8 mouse cellular contexts compared by ENCODE assay signal in the genomic region with DNA sequence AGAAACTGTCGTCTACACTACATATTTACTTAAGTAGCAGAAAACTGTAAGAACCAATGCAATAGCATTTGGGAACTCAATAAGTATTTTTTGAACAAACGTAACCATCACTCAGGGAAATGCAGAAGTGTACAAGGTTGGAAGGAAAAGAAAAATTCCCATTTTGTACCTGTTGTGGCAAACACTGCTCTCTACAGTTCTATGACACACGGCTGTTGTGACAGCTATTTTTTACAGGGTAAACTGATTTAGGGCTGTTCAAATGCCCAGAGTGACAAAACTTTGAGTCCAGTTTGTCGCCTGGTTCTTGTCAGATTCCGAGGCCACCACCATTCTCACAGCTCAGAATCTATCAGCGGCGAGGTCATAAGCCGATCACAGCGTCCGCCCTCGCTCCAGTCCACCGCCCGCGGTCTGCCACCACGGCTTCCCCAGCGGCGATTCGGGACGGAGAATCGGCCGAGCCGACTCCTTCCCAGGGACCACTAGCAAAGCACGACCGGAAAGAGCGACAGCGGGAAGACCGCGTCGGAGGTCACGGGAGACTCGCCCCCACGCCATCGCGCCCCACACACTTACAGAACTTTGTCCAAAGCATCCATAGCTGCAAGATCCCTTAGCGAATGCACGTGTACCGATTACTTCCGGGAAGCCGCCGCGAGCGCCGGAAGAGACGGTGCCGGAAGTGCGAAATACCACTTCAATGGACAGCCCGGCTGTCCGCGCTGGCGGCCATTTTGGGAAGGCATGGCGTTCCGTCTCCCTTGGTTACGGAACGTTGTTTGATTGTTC. TPM values are rescaled to one million over a fixed set of nuclear protein-coding genes. Genes with fewer than 3 reads are reported as not detected.
DNase-seq lines count a peak whose midpoint lies in the region; ATAC-seq and TF ChIP-seq lines count a peak whose summit lies in the region.

A gene (minus strand): TSS at position 663 of the 792 bp plus-strand sequence.

- H3K9me3 ChIP-seq in embryonic facial prominence, embryonic 15.5 days (replicated peaks), result no peaks in the 10 kb centered on the region
- no peaks in the 10 kb centered on the region for H3K9me3 ChIP-seq in kidney, embryonic 14.5 days (ENCODE audit: control insufficient read depth, low read length)

- H3K36me3 ChIP-seq in embryonic facial prominence, embryonic 15.5 days, result peaks cover 49% of the 10 kb centered on the region
- H3K36me3 ChIP-seq in kidney, embryonic 14.5 days (ENCODE audit: control insufficient read depth, insufficient read depth, low read length), result peaks cover 61% of the 10 kb centered on the region
- peaks cover 21% of the 10 kb centered on the region for H3K36me3 ChIP-seq in liver, adult 2 months (ENCODE audit: control insufficient read depth, insufficient read depth, low read length)
- peaks cover 26% of the 10 kb centered on the region for H3K36me3 ChIP-seq in myocyte (ENCODE audit: control insufficient read depth, insufficient read depth)
- peaks cover 9% of the 10 kb centered on the region for H3K36me3 ChIP-seq in splenic B cell, adult 2 months (ENCODE audit: control insufficient read depth, insufficient read depth, low read length, poor library complexity, severe bottlenecking)

- under 1% methylated on average over 54 of the region's 54 CpGs for WGBS in bone marrow, adult 2 months
- under 1% methylated on average over 54 of the region's 54 CpGs for WGBS in embryonic facial prominence, embryonic 15.5 days
- under 1% methylated on average over 54 of the region's 54 CpGs for WGBS in kidney, embryonic 14.5 days
- WGBS in liver, adult 2 months, result under 1% methylated on average over 54 of the region's 54 CpGs

- peak; percentile 85 for ATAC-seq in embryonic facial prominence, embryonic 15.5 days (ENCODE audit: insufficient number of reproducible peaks, low FRiP score, low TSS enrichment, low read depth)
- peak; percentile 93 for ATAC-seq in kidney, embryonic 14.5 days (ENCODE audit: low FRiP score, low TSS enrichment)

- H3K4me2 ChIP-seq in embryonic facial prominence, embryonic 15.5 days (replicated peaks), result peak within 1 kb of the TSS; percentile 56
- peak within 1 kb of the TSS; percentile 65 for H3K4me2 ChIP-seq in kidney, embryonic 14.5 days (replicated peaks; ENCODE audit: low read depth, low read length)
- H3K4me2 ChIP-seq in myocyte (ENCODE audit: low read depth), result peak within 1 kb of the TSS; percentile 94

- no peaks in the 10 kb centered on the region for H3K27me3 ChIP-seq in embryonic facial prominence, embryonic 15.5 days
- H3K27me3 ChIP-seq in kidney, embryonic 14.5 days (ENCODE audit: control insufficient read depth, insufficient read depth, low read length), result no peaks in the 10 kb centered on the region
- H3K27me3 ChIP-seq in liver, adult 2 months (ENCODE audit: control insufficient read depth, insufficient read depth, low read length), result no peaks in the 10 kb centered on the region
- H3K27me3 ChIP-seq in myocyte (ENCODE audit: control insufficient read depth, insufficient read depth, insufficient read length), result no peaks in the 10 kb centered on the region
- no peaks in the 10 kb centered on the region for H3K27me3 ChIP-seq in splenic B cell, adult 2 months (ENCODE audit: control insufficient read depth, insufficient read depth, low read length, poor library complexity, severe bottlenecking)

- no peaks in the 10 kb centered on the region for H3K79me2 ChIP-seq in liver, adult 2 months (ENCODE audit: control insufficient read depth, insufficient read depth, low read length)
- H3K79me2 ChIP-seq in myocyte (ENCODE audit: control insufficient read depth, insufficient read depth), result peaks cover 39% of the 10 kb centered on the region

- H3K27ac ChIP-seq in bone marrow, adult 2 months (ENCODE audit: control insufficient read depth, insufficient read depth, low read depth, low read length, poor library complexity), result peak within 1 kb of the TSS; percentile 29
- H3K27ac ChIP-seq in embryonic facial prominence, embryonic 15.5 days (replicated peaks), result peak within 1 kb of the TSS; percentile 51; the same call in 1 of the 2 replicates
- peak within 1 kb of the TSS; percentile 52; the same call in 1 of the 2 replicates for H3K27ac ChIP-seq in kidney, embryonic 14.5 days (ENCODE audit: low read depth, low read length)
- 0 out of 2 replicates have a peak within 1 kb of the TSS, but pooled peaks have one; percentile 1 for H3K27ac ChIP-seq in liver, adult 2 months (replicated peaks; ENCODE audit: insufficient read depth, low read depth, low read length)

- peak; percentile 81 to 83 for DNase-seq in B cell, adult 2 months
- peak; percentile 75 to 77 for DNase-seq in heart, adult 9 months (ENCODE audit: low spot score in 2 of 2)
- DNase-seq in liver, adult 2 months (ENCODE audit: extremely low read depth, low read depth, low spot score), result peak; percentile 80
- DNase-seq in splenic B cell, adult 2 months (ENCODE audit: low read depth, low spot score), result peak; percentile 88

- peak within 1 kb of the TSS; percentile 54 for H3K9ac ChIP-seq in embryonic facial prominence, embryonic 15.5 days
- H3K9ac ChIP-seq in kidney, embryonic 14.5 days (ENCODE audit: low read depth, low read length), result peak within 1 kb of the TSS; percentile 63
- peak within 1 kb of the TSS; percentile 49 for H3K9ac ChIP-seq in liver, adult 2 months (ENCODE audit: low read depth, low read length)

- peak within 1 kb of the TSS; percentile 55 for H3ac ChIP-seq in myocyte (ENCODE audit: control insufficient read depth, insufficient read length)

- peak within 1 kb of the TSS; percentile 78 for H3K4me3 ChIP-seq in bone marrow, adult 2 months (replicated peaks; ENCODE audit: control insufficient read depth, low read depth, low read length)
- peak within 1 kb of the TSS; percentile 85 for H3K4me3 ChIP-seq in embryonic facial prominence, embryonic 15.5 days (replicated peaks)
- H3K4me3 ChIP-seq in kidney, embryonic 14.5 days (ENCODE audit: low read length), result peak within 1 kb of the TSS; percentile 64
- H3K4me3 ChIP-seq in liver, adult 2 months (ENCODE audit: insufficient read depth, low read depth, low read length), result peak within 1 kb of the TSS; percentile 75
- peak within 1 kb of the TSS; percentile 83 for H3K4me3 ChIP-seq in myocyte

- TF ChIP-seq POLR2A in bone marrow, adult 2 months (IDR thresholded peaks at IDR 0.05; ENCODE audit: borderline replicate concordance, control insufficient read depth, low read depth, low read length), result peak; percentile 42; the same call in 1 of the 2 replicates
- TF ChIP-seq POLR2A in liver, adult 2 months (IDR thresholded peaks at IDR 0.05; ENCODE audit: extremely low read depth, insufficient read depth, low read length), result no peak
- peak; percentile 64 for TF ChIP-seq POLR2A in myocyte (IDR thresholded peaks at IDR 0.05; ENCODE audit: insufficient read length, low read depth)

- no peak for TF ChIP-seq CTCF in bone marrow, adult 2 months (IDR thresholded peaks at IDR 0.05; ENCODE audit: control insufficient read depth, insufficient read depth, low read length)
- TF ChIP-seq CTCF in liver, adult 2 months (IDR thresholded peaks at IDR 0.05; ENCODE audit: low read depth, low read length), result no peak

- peaks cover 3% of the 10 kb centered on the region; the same call in 1 of the 2 replicates for H3K4me1 ChIP-seq in bone marrow, adult 2 months (ENCODE audit: control insufficient read depth, insufficient read depth, low read length)
- no peaks in the 10 kb centered on the region for H3K4me1 ChIP-seq in embryonic facial prominence, embryonic 15.5 days
- 0 out of 2 replicates have a peak, but pooled peaks cover 4% of the 10 kb centered on the region for H3K4me1 ChIP-seq in kidney, embryonic 14.5 days (ENCODE audit: control insufficient read depth, insufficient read depth, low read length)
- H3K4me1 ChIP-seq in liver, adult 2 months (ENCODE audit: control insufficient read depth, insufficient read depth, low read length), result peaks cover 3% of the 10 kb centered on the region; the same call in 1 of the 2 replicates

TF ChIP-seq in myocyte, 11 proteins besides CTCF, POLR2A, EP300 and RAD21:
- no peak for TF ChIP-seq TCF12 (IDR thresholded peaks at IDR 0.05; ENCODE audit: insufficient read depth, poor library complexity, severe bottlenecking)
- peak; percentile 28 for TF ChIP-seq SRF (IDR thresholded peaks at IDR 0.05; ENCODE audit: control insufficient read depth, insufficient read length, low read depth)
- no peak for TF ChIP-seq REST (IDR thresholded peaks at IDR 0.05; ENCODE audit: insufficient read depth, insufficient read length)
- no peak for TF ChIP-seq TCF3 (IDR thresholded peaks at IDR 0.05; ENCODE audit: insufficient read length, low read depth)
- peak; percentile 28 for TF ChIP-seq USF1 (IDR thresholded peaks at IDR 0.05; ENCODE audit: low read depth)
- peak; percentile 87 for TF ChIP-seq POLR2AphosphoS2 (IDR thresholded peaks at IDR 0.05; ENCODE audit: insufficient read length, low read depth)
- TF ChIP-seq MYOD1 (IDR thresholded peaks at IDR 0.05; ENCODE audit: control insufficient read depth in 1 of 3, insufficient read length in 2 of 3, low read depth in 2 of 3), result peak in 1 of 3 experiments; percentile 39
- TF ChIP-seq MAX (IDR thresholded peaks at IDR 0.05; ENCODE audit: low read depth), result peak; percentile 74

RNA-seq across cellular contexts. Expression of the gene that starts here (rescaled TPM):
- polyA plus RNA-seq in bone marrow, adult 2 months (2011; ENCODE audit: insufficient read depth, insufficient read length, low replicate concordance, missing spikeins), result 35.0 and 54.0 TPM in 2 replicates
- polyA plus RNA-seq in embryonic facial prominence, embryonic 15.5 days (2015; fragmentation: Nextera tagmentation; extraction: Ambion mirVana), result 52.7 and 54.9 TPM in 2 replicates
- polyA plus RNA-seq in kidney, embryonic 14.5 days (2014; fragmentation: Nextera tagmentation; extraction: Ambion mirVana), result 82.7 and 98.1 TPM in 2 replicates
- 7.4 and 11.2 TPM in 2 replicates for total RNA-seq in liver, adult 2 months (2014; rRNA removed)
- polyA plus RNA-seq in liver, adult 2 months (2012; rRNA removed), result 1.7 and 1.8 TPM in 2 replicates
- polyA plus RNA-seq in myocyte (2012; fragmentation: generic; extraction: Trizol), result 22.3 TPM

Comparison
In these comparisons a context has a peak if more than half of its experiments do, and no peak if none do; other contexts are left out.
1. Peak in every context shown above with its lines: DNase-seq, ATAC-seq, H3K4me3 ChIP-seq and H3K27ac ChIP-seq.
2. H3K27ac ChIP-seq: peak in every context shown above with its lines; median percentile 52 in kidney, embryonic 14.5 days; 51 in embryonic facial prominence, embryonic 15.5 days; 29 in bone marrow, adult 2 months; 1 in liver, adult 2 months.